Mouse (Mus musculus) adrenal gland, adult 8-10 months (tissue): ENCODE data around the gene Gm13290. TPM values are rescaled to one million over a fixed set of nuclear protein-coding genes. Genes with fewer than 3 reads are reported as not detected.
"Not testable (repeated sequence)": the region's sequence is repeated elsewhere in the genome, so short reads cannot be mapped to it uniquely, and the experiment has no call there.

Experiments used
- DNase-seq: peaks from one replicate; pipeline ENCODE4 v3.0.0; 2022
- total RNA-seq, 4 experiments: library from RNA; stranded (reverse); gene quantifications; 2 replicates each; pipeline ENCODE4 v1.2.4; 2022

The Gm13290 gene
- total RNA-seq, 4 experiments from 2014 or later, result 0.46 TPM; not detected in 3

DNA sequence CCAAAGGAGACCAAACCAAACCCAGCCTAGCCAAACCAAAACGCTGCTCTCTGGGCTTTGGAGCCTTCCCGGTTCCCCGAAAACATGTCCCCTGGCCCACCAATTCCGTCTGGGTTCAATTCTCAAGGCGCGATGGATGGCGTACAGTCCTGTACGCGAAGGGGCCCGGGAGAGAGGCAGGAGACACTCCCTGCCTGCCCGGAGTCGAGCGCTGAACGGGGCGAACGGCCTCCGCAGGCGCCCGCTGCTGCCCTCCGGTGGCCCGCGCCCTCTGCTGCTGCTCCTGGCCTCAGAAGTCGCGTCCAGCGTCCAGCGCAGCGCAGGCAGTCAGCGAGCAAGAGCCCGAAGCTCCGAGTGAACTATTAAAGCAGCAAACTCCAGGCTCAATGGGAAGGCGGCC is 8.7 kb downstream of the Gm13290 start:
- DNase-seq, result not testable (repeated sequence)

DNA sequence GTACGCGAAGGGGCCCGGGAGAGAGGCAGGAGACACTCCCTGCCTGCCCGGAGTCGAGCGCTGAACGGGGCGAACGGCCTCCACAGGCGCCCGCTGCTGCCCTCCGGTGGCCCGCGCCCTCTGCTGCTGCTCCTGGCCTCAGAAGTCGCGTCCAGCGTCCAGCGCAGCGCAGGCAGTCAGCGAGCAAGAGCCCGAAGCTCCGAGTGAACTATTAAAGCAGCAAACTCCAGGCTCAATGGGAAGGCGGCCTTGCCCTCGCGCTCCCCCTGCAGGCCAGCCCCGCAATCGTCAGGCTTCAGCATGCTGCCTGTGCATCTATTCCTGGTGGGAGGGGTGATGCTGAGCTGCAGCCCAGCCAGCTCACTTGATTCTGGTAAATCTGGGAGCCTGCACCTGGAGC is 11.8 kb downstream of the Gm13290 start, which contains the start of gene Gm13276:
Gm13276 (plus strand) TSS at position 301 of the 400 bp plus-strand sequence.
- not testable (repeated sequence) for DNase-seq

DNA sequence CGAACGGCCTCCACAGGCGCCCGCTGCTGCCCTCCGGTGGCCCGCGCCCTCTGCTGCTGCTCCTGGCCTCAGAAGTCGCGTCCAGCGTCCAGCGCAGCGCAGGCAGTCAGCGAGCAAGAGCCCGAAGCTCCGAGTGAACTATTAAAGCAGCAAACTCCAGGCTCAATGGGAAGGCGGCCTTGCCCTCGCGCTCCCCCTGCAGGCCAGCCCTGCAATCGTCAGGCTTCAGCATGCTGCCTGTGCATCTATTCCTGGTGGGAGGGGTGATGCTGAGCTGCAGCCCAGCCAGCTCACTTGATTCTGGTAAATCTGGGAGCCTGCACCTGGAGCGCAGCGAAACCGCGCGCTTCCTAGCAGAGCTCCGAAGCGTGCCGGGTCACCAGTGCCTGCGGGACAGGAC is 14.8 kb downstream of the Gm13290 start, which contains the start of gene Gm13277:
Gm13277 (plus strand) TSS at position 231 of the 400 bp plus-strand sequence.
- DNase-seq, result peak; percentile 65

- DNase-seq, result not testable (repeated sequence)
Measured at GRCm38 (mm10) chr4:88791250-88791649, 17.6 kb downstream of the Gm13290 start, which contains the start of gene Gm13278. Gene Gm13278 (plus strand): TSS chr4:88791550.

DNA sequence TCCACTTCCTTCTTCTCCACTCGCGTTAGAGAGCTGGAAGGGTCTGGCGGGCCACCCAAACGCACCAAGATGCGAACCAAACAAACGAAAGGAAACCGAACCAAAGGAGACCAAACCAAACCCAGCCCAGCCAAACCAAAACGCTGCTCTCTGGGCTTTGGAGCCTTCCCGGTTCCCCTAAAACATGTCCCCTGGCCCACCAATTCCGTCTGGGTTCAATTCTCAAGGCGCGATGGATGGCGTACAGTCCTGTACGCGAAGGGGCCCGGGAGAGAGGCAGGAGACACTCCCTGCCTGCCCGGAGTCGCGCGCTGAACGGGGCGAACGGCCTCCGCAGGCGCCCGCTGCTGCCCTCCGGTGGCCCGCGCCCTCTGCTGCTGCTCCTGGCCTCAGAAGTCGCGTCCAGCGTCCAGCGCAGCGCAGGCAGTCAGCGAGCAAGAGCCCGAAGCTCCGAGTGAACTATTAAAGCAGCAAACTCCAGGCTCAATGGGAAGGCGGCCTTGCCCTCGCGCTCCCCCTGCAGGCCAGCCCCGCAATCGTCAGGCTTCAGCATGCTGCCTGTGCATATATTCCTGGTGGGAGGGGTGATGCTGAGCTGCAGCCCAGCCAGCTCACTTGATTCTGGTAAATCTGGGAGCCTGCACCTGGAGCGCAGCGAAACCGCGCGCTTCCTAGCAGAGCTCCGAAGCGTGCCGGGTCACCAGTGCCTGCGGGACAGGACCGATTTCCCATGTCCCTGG is 20.5 kb downstream of the Gm13290 start, which contains the start of gene Gm13275:
Gm13275 (plus strand) TSS at position 552 of the 740 bp plus-strand sequence.
- peak; percentile 71 for DNase-seq

DNA sequence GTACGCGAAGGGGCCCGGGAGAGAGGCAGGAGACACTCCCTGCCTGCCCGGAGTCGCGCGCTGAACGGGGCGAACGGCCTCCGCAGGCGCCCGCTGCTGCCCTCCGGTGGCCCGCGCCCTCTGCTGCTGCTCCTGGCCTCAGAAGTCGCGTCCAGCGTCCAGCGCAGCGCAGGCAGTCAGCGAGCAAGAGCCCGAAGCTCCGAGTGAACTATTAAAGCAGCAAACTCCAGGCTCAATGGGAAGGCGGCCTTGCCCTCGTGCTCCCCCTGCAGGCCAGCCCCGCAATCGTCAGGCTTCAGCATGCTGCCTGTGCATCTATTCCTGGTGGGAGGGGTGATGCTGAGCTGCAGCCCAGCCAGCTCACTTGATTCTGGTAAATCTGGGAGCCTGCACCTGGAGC is 23.5 kb downstream of the Gm13290 start, which contains the start of gene Gm13279:
Gm13279 (plus strand) TSS at position 301 of the 400 bp plus-strand sequence.
- DNase-seq, result not testable (repeated sequence)

DNA sequence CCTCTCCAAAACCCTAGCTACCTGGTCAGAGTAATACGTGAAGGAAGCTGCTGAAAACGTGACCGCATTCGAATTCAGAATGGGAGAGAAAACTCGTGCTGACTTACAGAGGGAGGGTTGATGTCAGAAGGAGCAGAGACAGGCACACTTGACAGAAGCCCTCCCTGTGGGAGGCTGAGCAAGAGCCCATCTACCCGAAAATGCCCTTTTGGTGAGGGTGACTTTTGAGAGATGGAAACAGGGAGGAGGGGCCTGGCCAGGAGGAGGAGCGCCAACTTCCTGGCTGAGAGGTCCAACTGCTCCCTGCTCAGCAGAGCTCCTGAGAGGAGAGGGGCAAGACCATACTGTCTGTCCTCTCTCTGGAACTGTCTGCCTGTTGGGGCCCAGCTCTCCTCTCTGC is 25.7 kb downstream of the Gm13290 start, which contains the start of gene Gm13285:
Gm13285 (plus strand) TSS at position 301 of the 400 bp plus-strand sequence.
- DNase-seq, result not testable (repeated sequence)

- DNase-seq, result not testable (repeated sequence)
Measured at GRCm38 (mm10) chr4:88802954-88803353, 29.3 kb downstream of the Gm13290 start, which contains the start of gene Gm13287. Gene Gm13287 (plus strand): TSS chr4:88803254.

DNA sequence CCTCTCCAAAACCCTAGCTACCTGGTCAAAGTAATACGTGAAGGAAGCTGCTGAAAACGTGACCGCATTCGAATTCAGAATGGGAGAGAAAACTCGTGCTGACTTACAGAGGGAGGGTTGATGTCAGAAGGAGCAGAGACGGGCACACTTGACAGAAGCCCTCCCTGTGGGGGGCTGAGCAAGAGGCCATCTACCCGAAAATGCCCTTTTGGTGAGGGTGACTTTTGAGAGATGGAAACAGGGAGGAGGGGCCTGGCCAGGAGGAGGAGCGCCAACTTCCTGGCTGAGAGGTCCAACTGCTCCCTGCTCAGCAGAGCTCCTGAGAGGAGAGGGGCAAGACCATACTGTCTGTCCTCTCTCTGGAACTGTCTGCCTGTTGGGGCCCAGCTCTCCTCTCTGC is 31.6 kb downstream of the Gm13290 start, which contains the start of gene Gm13288:
Gm13288 (plus strand) TSS at position 301 of the 400 bp plus-strand sequence.
- DNase-seq, result not testable (repeated sequence)

GRCm38 (mm10) chr4:88805761-88806160 is 32.1 kb downstream of the Gm13290 start:
- peak; percentile 21 for DNase-seq

- DNase-seq, result no peak
Measured at GRCm38 (mm10) chr4:88815928-88816327, 42.3 kb downstream of the Gm13290 start, which contains the start of gene Ifna7. Gene Ifna7 (plus strand): TSS chr4:88816228.

GRCm38 (mm10) chr4:88819659-88820058 is 46.0 kb downstream of the Gm13290 start, which contains the start of gene Ifna11:
Gene Ifna11 (plus strand): TSS chr4:88819959.
- DNase-seq, result no peak

- no peak for DNase-seq
Measured at GRCm38 (mm10) chr4:88822995-88823394, 49.4 kb downstream of the Gm13290 start.

Other genes starting within 250 kb of the Gm13290 start
- gene Ifna15, start 215.6 kb upstream of the Gm13290 start, total RNA-seq, result not detected
- not detected for gene Ifna14, start 202.0 kb upstream of the Gm13290 start, total RNA-seq
- gene Ifna9, start 181.4 kb upstream of the Gm13290 start, total RNA-seq, result not detected
- not detected for gene Ifna12, start 170.5 kb upstream of the Gm13290 start, total RNA-seq
- gene C87499, start 139.4 kb upstream of the Gm13290 start, total RNA-seq, result not detected
- gene Ifna13, start 129.4 kb upstream of the Gm13290 start, total RNA-seq, result not detected
- gene Ifna16, start 96.9 kb upstream of the Gm13290 start, total RNA-seq, result not detected
- gene Ifna2, start 89.9 kb upstream of the Gm13290 start, total RNA-seq, result not detected
- gene Ifnab, start 82.5 kb upstream of the Gm13290 start, total RNA-seq, result not detected
- gene Gm26566, start 52.0 kb upstream of the Gm13290 start, total RNA-seq, result under 1 TPM; 0.67 to 0.92 (median 0.73) TPM
- 100 to 1,000 TPM in 1 of 4 experiments, 10 to 100 TPM in 3; 76.7 to 100 (median 91.0) TPM for gene Klhl9, start 51.4 kb upstream of the Gm13290 start, total RNA-seq
- not detected for gene Gm13271, start 19.0 kb upstream of the Gm13290 start, total RNA-seq
- not detected for gene Gm13283, start 13.7 kb upstream of the Gm13290 start, total RNA-seq
- gene Gm13289, start 3.1 kb downstream of the Gm13290 start, total RNA-seq, result not detected
- gene Gm13272, start 6.0 kb downstream of the Gm13290 start, total RNA-seq, result not detected
- gene Ifnz, start 8.3 kb downstream of the Gm13290 start, total RNA-seq, result under 1 TPM in 1 of 4 experiments, not detected in 3; 0.49 TPM
- gene Gm13276, start 11.9 kb downstream of the Gm13290 start, total RNA-seq, result not detected
- not detected for gene Gm13277, start 14.8 kb downstream of the Gm13290 start, total RNA-seq
- not detected for gene Gm13278, start 17.7 kb downstream of the Gm13290 start, total RNA-seq
- gene Gm13275, start 20.7 kb downstream of the Gm13290 start, total RNA-seq, result not detected
- not detected for gene Gm13279, start 23.6 kb downstream of the Gm13290 start, total RNA-seq
- gene Gm13285, start 25.8 kb downstream of the Gm13290 start, total RNA-seq, result under 1 TPM in 1 of 4 experiments, not detected in 3; 0.24 TPM
- not detected for gene Gm13287, start 29.4 kb downstream of the Gm13290 start, total RNA-seq
- not detected for gene Gm13288, start 31.7 kb downstream of the Gm13290 start, total RNA-seq
- not detected for gene Ifna7, start 42.4 kb downstream of the Gm13290 start, total RNA-seq
- gene Ifna11, start 46.1 kb downstream of the Gm13290 start, total RNA-seq, result not detected
- not detected for gene Ifna6, start 53.6 kb downstream of the Gm13290 start, total RNA-seq
- not detected for gene Ifna5, start 61.7 kb downstream of the Gm13290 start, total RNA-seq
- not detected for gene Ifna4, start 68.0 kb downstream of the Gm13290 start, total RNA-seq
- not detected for gene Ifna1, start 76.3 kb downstream of the Gm13290 start, total RNA-seq
- gene Ifne, start 106.4 kb downstream of the Gm13290 start, total RNA-seq, result not detected